7 mouse cellular contexts compared by ENCODE assay signal in the genomic region with DNA sequence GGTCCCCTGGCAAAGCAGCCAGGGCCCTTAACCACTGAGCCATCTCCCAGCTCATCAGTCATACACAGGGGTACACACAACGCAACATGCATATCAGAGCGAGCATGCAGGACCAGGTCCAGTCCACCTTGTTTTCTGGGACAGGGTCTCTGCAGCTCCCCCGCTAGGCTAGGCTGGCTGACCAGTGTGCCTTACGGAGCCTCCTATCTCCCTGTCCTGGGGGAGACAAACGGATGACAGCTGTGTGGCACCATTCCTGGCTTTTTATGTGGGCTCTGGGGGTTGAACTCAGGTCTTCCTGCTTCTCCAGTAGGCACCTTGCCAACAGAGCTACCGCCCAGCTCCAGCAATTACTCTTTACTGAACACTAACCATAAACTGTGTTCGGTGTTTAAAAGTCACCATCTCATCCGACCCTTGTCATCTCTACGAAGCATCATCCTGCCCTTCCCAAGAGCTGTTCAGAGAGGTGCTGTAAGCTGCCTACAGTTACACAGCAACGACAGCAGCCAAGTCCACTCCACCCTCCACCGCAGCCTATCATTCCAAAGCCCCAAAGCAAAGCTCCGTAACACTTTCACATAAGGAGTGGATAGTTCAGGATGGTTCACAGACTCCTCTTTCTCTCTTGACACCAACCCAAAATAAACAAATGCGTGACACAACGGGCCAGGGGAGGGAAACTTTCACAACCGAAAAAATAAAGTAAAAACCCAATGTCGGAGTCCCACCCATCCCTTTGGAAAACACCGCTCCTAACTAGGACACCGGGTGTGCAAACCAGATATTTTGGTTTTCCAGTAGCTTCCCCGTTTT. TPM values are rescaled to one million over a fixed set of nuclear protein-coding genes. Genes with fewer than 3 reads are reported as not detected.
DNase-seq lines count a peak whose midpoint lies in the region; ATAC-seq lines count a peak whose summit lies in the region.

No protein-coding gene starts in this region.

- no peak for DNase-seq in kidney, postnatal 14 days
- peak; percentile 57 for DNase-seq in cerebellum, adult 9-11 months
- DNase-seq in layer of hippocampus, adult 11-12 months (ENCODE audit: low spot score) = no peak
- no peak for DNase-seq in retina, embryonic 14.5 days (ENCODE audit: low spot score)

- no peaks in the 10 kb centered on the region for H3K36me3 ChIP-seq in kidney, embryonic 16.5 days (ENCODE audit: insufficient read depth, low read length)
- H3K36me3 ChIP-seq in heart, embryonic 16.5 days (ENCODE audit: control insufficient read depth, insufficient read depth) = no peaks in the 10 kb centered on the region
- H3K36me3 ChIP-seq in midbrain, embryonic 15.5 days (replicated peaks) = no peaks in the 10 kb centered on the region

- peaks cover 64% of the 10 kb centered on the region for H3K4me1 ChIP-seq in kidney, embryonic 16.5 days (ENCODE audit: insufficient read depth, low read length)
- peaks cover 54% of the 10 kb centered on the region for H3K4me1 ChIP-seq in heart, embryonic 16.5 days (ENCODE audit: control insufficient read depth, insufficient read depth, low read length)
- H3K4me1 ChIP-seq in midbrain, embryonic 15.5 days = peaks cover 60% of the 10 kb centered on the region

- ATAC-seq in kidney, embryonic 16.5 days (ENCODE audit: low FRiP score, low TSS enrichment) = no peak
- no peak for ATAC-seq in heart, embryonic 16.5 days (replicated peaks; ENCODE audit: extremely low read depth, insufficient read depth, low FRiP score)
- ATAC-seq in midbrain, embryonic 15.5 days (replicated peaks) = no peak

- H3K9ac ChIP-seq in kidney, embryonic 16.5 days (replicated peaks; ENCODE audit: low read length) = no peak overlapping the region
- H3K9ac ChIP-seq in heart, embryonic 16.5 days (ENCODE audit: low read length) = peak overlapping the region; percentile 99; the same call in 1 of the 2 replicates
- H3K9ac ChIP-seq in midbrain, embryonic 15.5 days = no peak overlapping the region

- no peak overlapping the region for H3K27ac ChIP-seq in kidney, embryonic 16.5 days (ENCODE audit: low read length)
- H3K27ac ChIP-seq in heart, embryonic 16.5 days (ENCODE audit: low read length) = peak overlapping the region; percentile 98
- H3K27ac ChIP-seq in midbrain, embryonic 15.5 days = 0 out of 2 replicates have a peak overlapping the region, but pooled peaks have one; percentile 18

- no peaks in the 10 kb centered on the region for H3K27me3 ChIP-seq in kidney, embryonic 16.5 days (ENCODE audit: insufficient read depth, low read length)
- H3K27me3 ChIP-seq in heart, embryonic 16.5 days (ENCODE audit: control insufficient read depth, insufficient read depth, low read length) = no peaks in the 10 kb centered on the region
- H3K27me3 ChIP-seq in midbrain, embryonic 15.5 days (replicated peaks) = no peaks in the 10 kb centered on the region

- H3K9me3 ChIP-seq in kidney, embryonic 16.5 days (ENCODE audit: low read length) = no peaks in the 10 kb centered on the region
- H3K9me3 ChIP-seq in heart, embryonic 16.5 days (replicated peaks; ENCODE audit: control insufficient read depth, low read length) = no peaks in the 10 kb centered on the region
- H3K9me3 ChIP-seq in midbrain, embryonic 15.5 days = no peaks in the 10 kb centered on the region

- H3K4me2 ChIP-seq in kidney, embryonic 16.5 days (replicated peaks; ENCODE audit: low read depth, low read length) = peak overlapping the region; percentile 78; the same call in 1 of the 2 replicates
- H3K4me2 ChIP-seq in heart, embryonic 16.5 days (ENCODE audit: low read depth, low read length) = peak overlapping the region; percentile 79
- peak overlapping the region; percentile 66 for H3K4me2 ChIP-seq in midbrain, embryonic 15.5 days

- no peak overlapping the region for H3K4me3 ChIP-seq in kidney, embryonic 16.5 days (ENCODE audit: low read length)
- peak overlapping the region; percentile 93 for H3K4me3 ChIP-seq in heart, embryonic 16.5 days (ENCODE audit: low read length)
- H3K4me3 ChIP-seq in midbrain, embryonic 15.5 days = peak overlapping the region; percentile 77

- 72% methylated on average over 19 of the region's 19 CpGs for WGBS in kidney, embryonic 16.5 days
- 54% methylated on average over 19 of the region's 19 CpGs for WGBS in heart, embryonic 16.5 days
- WGBS in midbrain, embryonic 15.5 days = 84% methylated on average over 19 of the region's 19 CpGs

RNA-seq across cellular contexts. Expression of a gene that starts 2.6 kb away (rescaled TPM):
- 40.8 and 41.8 TPM in 2 replicates for polyA plus RNA-seq in kidney, embryonic 16.5 days (2015; fragmentation: Nextera tagmentation; extraction: Ambion mirVana)
- 58.7 and 61.4 TPM in 2 replicates for polyA plus RNA-seq in heart, embryonic 16.5 days (2015; fragmentation: Nextera tagmentation; extraction: Ambion mirVana)
- 66.7 and 73.7 TPM in 2 replicates for polyA plus RNA-seq in midbrain, embryonic 15.5 days (2015; fragmentation: Nextera tagmentation; extraction: Ambion mirVana)

RNA-seq across cellular contexts. Expression of a gene that starts 56.0 kb away (rescaled TPM):
- 23.1 and 25.6 TPM in 2 replicates for polyA plus RNA-seq in kidney, embryonic 16.5 days (2015; fragmentation: Nextera tagmentation; extraction: Ambion mirVana)
- 11.2 and 11.7 TPM in 2 replicates for polyA plus RNA-seq in heart, embryonic 16.5 days (2015; fragmentation: Nextera tagmentation; extraction: Ambion mirVana)
- 29.8 and 30.7 TPM in 2 replicates for polyA plus RNA-seq in midbrain, embryonic 15.5 days (2015; fragmentation: Nextera tagmentation; extraction: Ambion mirVana)
